Mouse (Mus musculus): ENCODE data around the gene Zc3h7b.

- TF ChIP-seq POLR2AphosphoS2 (IDR thresholded peaks at IDR 0.05; ENCODE audit: low read length) (no peak), GABPA (IDR thresholded peaks at IDR 0.05; ENCODE audit: low read depth, low read length) (no peak), GATA1 (IDR thresholded peaks at IDR 0.05; ENCODE audit: low read depth, low read length) (no peak), TCF12 (IDR thresholded peaks at IDR 0.05; ENCODE audit: low read depth, low read length) (no peak), MYB (IDR thresholded peaks at IDR 0.05; ENCODE audit: low read depth, low read length) (no peak), POLR2A (IDR thresholded peaks at IDR 0.05; ENCODE audit: control insufficient read depth in 1 of 2, insufficient read depth in 1 of 2, low read depth in 1 of 2, low read length in 2 of 2, poor library complexity in 1 of 2) (no peak), CTCF (IDR thresholded peaks at IDR 0.05 in 2 of 3, conservative IDR thresholded peaks at IDR 0.05 in 1 of 3; ENCODE audit: control insufficient read depth in 1 of 3, insufficient read depth in 1 of 3, low read depth in 2 of 3, low read length in 3 of 3, poor library complexity in 1 of 3, severe bottlenecking in 1 of 3) (no peak), CHD2 (IDR thresholded peaks at IDR 0.05; ENCODE audit: low read length) (no peak), UBTF (IDR thresholded peaks at IDR 0.05; ENCODE audit: borderline replicate concordance, insufficient read depth, low read depth, low read length) (no peak)
Observed at GRCm38 (mm10) chr15:81787525-81787924, 42.7 kb downstream of the Zc3h7b start.
